Mouse (Mus musculus) forebrain, embryonic 14.5 days (tissue): ENCODE measurements around the gene 9030025P20Rik. TPM values are rescaled to one million over a fixed set of nuclear protein-coding genes. Genes with fewer than 3 reads are reported as not detected.

Source experiments
- polyA plus RNA-seq: library from polyadenylated mRNA; unstranded; fragments of >200 nt; fragmentation: Nextera tagmentation; extraction: Ambion mirVana; gene quantifications from 2 replicates; pipeline ENCODE4 v1.2.1, GENCODE M21; 2014

The 9030025P20Rik gene
- polyA plus RNA-seq, 1 experiment from 2014 or later = 8.2 TPM

Other genes starting within 250 kb of the 9030025P20Rik start
- 5.8 and 8.7 TPM in 2 replicates for gene Wdr27, start 35.3 kb upstream of the 9030025P20Rik start, polyA plus RNA-seq
- 29.3 and 33.3 TPM in 2 replicates for gene 1600012H06Rik, start 35.3 kb upstream of the 9030025P20Rik start, polyA plus RNA-seq
- gene Phf10, start 17.2 kb upstream of the 9030025P20Rik start, polyA plus RNA-seq = 23.7 TPM in 2 replicates
- gene Gm3417, start 322 bp downstream of the 9030025P20Rik start, polyA plus RNA-seq = 0.62 and 0.78 TPM in 2 replicates
- gene Gm3435, start 31.7 kb downstream of the 9030025P20Rik start, polyA plus RNA-seq = 6.7 and 7.0 TPM in 2 replicates
- 54.7 and 67.5 TPM in 2 replicates for gene Ermard, start 62.7 kb downstream of the 9030025P20Rik start, polyA plus RNA-seq
- 0.65 TPM in 1 of 2 replicates, not detected in the other for gene Tcte3, start 63.0 kb downstream of the 9030025P20Rik start, polyA plus RNA-seq
- gene Gm3448, start 63.1 kb downstream of the 9030025P20Rik start, polyA plus RNA-seq = 2.8 and 4.2 TPM in 2 replicates